Mouse (Mus musculus) liver, postnatal 0 days (tissue): ENCODE measurements around the gene U2af1l4.

Experiments
- CTCF ChIP-seq: sonication (generic); IDR thresholded peaks from 2 replicates; pipeline ENCODE4 v1.5.1; 2016; ENCODE audit warnings: antibody characterized with exemption, low read depth
- EP300 ChIP-seq: IDR thresholded peaks from 2 replicates; pipeline ENCODE4 v1.6.1; 2016; ENCODE audit warnings: antibody characterized with exemption, low read depth, mild to moderate bottlenecking

- TF ChIP-seq EP300 (peak; percentile 87), CTCF (no peak)
These were observed 9.9 kb downstream of the U2af1l4 start for GRCm38 (mm10) chr7:30572969-30573368.
